Mouse (Mus musculus) G1E (cell line): ENCODE measurements at regions not wholly inside any gene's neighbourhood (a gene's known extent, or its start where the extent isn't known, plus 50 kb on each side); places are given as distances from the start of the nearest gene placed in this dataset.

Experiments used
- CTCF ChIP-seq: IDR thresholded peaks from 2 replicates; pipeline ENCODE4 v1.5.1; 2012; ENCODE audit warnings: low read depth, low read length, inconsistent platforms, mixed read lengths
- GATA1 ChIP-seq: IDR thresholded peaks from 2 replicates; pipeline ENCODE4 v1.6.1; 2012; ENCODE audit warnings: borderline replicate concordance, low read length, inconsistent platforms, mixed read lengths
- POLR2AphosphoS5 ChIP-seq: IDR thresholded peaks from 2 replicates; pipeline ENCODE4 v1.6.1; 2012; ENCODE audit warnings: low read depth, low read length, inconsistent platforms; ENCODE audit not compliant: insufficient replicate concordance
- TAL1 ChIP-seq: conservative IDR thresholded peaks from 2 replicates; pipeline ENCODE4 v1.6.1; 2012; ENCODE audit warnings: low read depth, low read length, inconsistent platforms, mixed read lengths

- no peak for TF ChIP-seq CTCF
- TF ChIP-seq GATA1, result no peak
- no peak for TF ChIP-seq POLR2AphosphoS5
- no peak for TF ChIP-seq TAL1
Measured at GRCm38 (mm10) chr1:190265085-190265780, 94.7 kb upstream of the Prox1 start.
